Mouse (Mus musculus) lung, adult 2 months (tissue): ENCODE results near the gene Rab21. TPM values are rescaled to one million over a fixed set of nuclear protein-coding genes. Genes with fewer than 3 reads are reported as not detected.

Experiments used
- DNase-seq: peaks from one replicate; pipeline ENCODE4 v3.0.0; 2022
- H3K4me1 ChIP-seq: fragments of 200-500 bp; 2 replicates; pipeline ENCODE4 v1.6.1; 2011; ENCODE audit warnings: low read length; ENCODE audit not compliant: control insufficient read depth, insufficient read depth
- H3K4me3 ChIP-seq: fragments of 200-500 bp; replicated peaks from 2 replicates; pipeline ENCODE3; 2011; ENCODE audit warnings: low read depth, mild to moderate bottlenecking, control low read depth, low read length; ENCODE audit errors: extremely low read depth
- CTCF ChIP-seq: fragments of 200-500 bp; IDR thresholded peaks from 2 replicates; pipeline ENCODE4 v1.5.1; 2011; ENCODE audit warnings: mild to moderate bottlenecking, low read length, control low read depth; ENCODE audit not compliant: insufficient read depth
- POLR2A ChIP-seq: fragments of 200-500 bp; IDR thresholded peaks from 2 replicates; pipeline ENCODE4 v1.6.1; 2011; ENCODE audit warnings: low read depth, mild to moderate bottlenecking, control low read depth, low read length, borderline replicate concordance; ENCODE audit errors: extremely low read depth
- WGBS: fragments of 180-500 bp; shearing (Covaris S2); methylation state at CpG from one replicate; pipeline ENCODE4 v1.1.7; 2018; 5-methylcytosine and 5-hydroxymethylcytosine counted together
- polyA plus RNA-seq: library from polyadenylated mRNA; depleted of rRNA; stranded (reverse); fragments of >200 nt; gene quantifications from 2 replicates; pipeline ENCODE4 v1.2.3, GENCODE M21; 2012

Gene Rab21
- polyA plus RNA-seq, 1 experiment: 25.4 TPM

GRCm38 (mm10) chr10:115295162-115295561, 20.2 kb downstream of the Rab21 start:
- Histone ChIP-seq H3K4me1 (no peaks in the 10 kb centered on the region), H3K4me3 (no peak overlapping the region)
- DNase-seq: no peak
- TF ChIP-seq CTCF: no peak
- WGBS: 91% methylated on average over 3 of the region's 3 CpGs

- Histone ChIP-seq H3K4me1 (no peaks in the 10 kb centered on the region), H3K4me3 (no peak overlapping the region)
- no peak for DNase-seq
- TF ChIP-seq POLR2A (no peak), CTCF (no peak)
- 93% methylated on average over 7 of the region's 7 CpGs for WGBS
These were observed 20.7 kb downstream of the Rab21 start for GRCm38 (mm10) chr10:115294715-115295114.

GRCm38 (mm10) chr10:115293946-115294345, 21.4 kb downstream of the Rab21 start:
- no peaks in the 10 kb centered on the region for H3K4me1 ChIP-seq
- TF ChIP-seq POLR2A (no peak), CTCF (no peak)
- no peak for DNase-seq
- WGBS: 96% methylated on average over 7 of the region's 7 CpGs
- H3K4me3 ChIP-seq: no peak overlapping the region

GRCm38 (mm10) chr10:115290671-115291070, 24.7 kb downstream of the Rab21 start:
- TF ChIP-seq CTCF: no peak
- no peak for TF ChIP-seq POLR2A
- Histone ChIP-seq H3K4me1 (no peaks in the 10 kb centered on the region), H3K4me3 (no peak overlapping the region)
- WGBS: 92% methylated on average over 9 of the region's 9 CpGs
- no peak for DNase-seq

GRCm38 (mm10) chr10:115288856-115289255, 26.5 kb downstream of the Rab21 start:
- H3K4me1 ChIP-seq: no peaks in the 10 kb centered on the region
- no peak for DNase-seq
- 81% methylated on average over 8 of the region's 8 CpGs for WGBS

GRCm38 (mm10) chr10:115284170-115284569, 31.2 kb downstream of the Rab21 start:
- no peak for DNase-seq
- no peak overlapping the region for H3K4me3 ChIP-seq
- H3K4me1 ChIP-seq: no peaks in the 10 kb centered on the region
- WGBS: 56% methylated on average over 10 of the region's 10 CpGs
- TF ChIP-seq CTCF: no peak
- TF ChIP-seq POLR2A: no peak

More at GRCm38 (mm10) chr10:115288856-115289255, 26.5 kb downstream of the Rab21 start:
- H3K4me3 ChIP-seq: no peak overlapping the region
- TF ChIP-seq CTCF (no peak), POLR2A (no peak)

- DNase-seq: no peak
- WGBS: 78% methylated on average over 10 of the region's 10 CpGs
- TF ChIP-seq POLR2A (no peak), CTCF (no peak)
- H3K4me1 ChIP-seq: no peaks in the 10 kb centered on the region
- H3K4me3 ChIP-seq: no peak overlapping the region
These were observed 34.0 kb downstream of the Rab21 start for GRCm38 (mm10) chr10:115281381-115281780.

GRCm38 (mm10) chr10:115271649-115272048, 43.7 kb downstream of the Rab21 start:
- Histone ChIP-seq H3K4me3 (no peak overlapping the region), H3K4me1 (no peaks in the 10 kb centered on the region)
- WGBS: 54% methylated on average over 5 of the region's 5 CpGs
- DNase-seq: no peak
- TF ChIP-seq CTCF: no peak
- no peak for TF ChIP-seq POLR2A

- H3K4me3 ChIP-seq: no peak overlapping the region
- no peaks in the 10 kb centered on the region for H3K4me1 ChIP-seq
- DNase-seq: no peak
- TF ChIP-seq POLR2A: no peak
- no peak for TF ChIP-seq CTCF
- WGBS: 82% methylated on average over 12 of the region's 12 CpGs
These were observed 44.6 kb downstream of the Rab21 start for GRCm38 (mm10) chr10:115270612-115271390.

- 53% methylated on average over 5 of the region's 5 CpGs for WGBS
- no peak for TF ChIP-seq POLR2A
- Histone ChIP-seq H3K4me3 (no peak overlapping the region), H3K4me1 (peaks cover 2% of the 10 kb centered on the region; the same call in 1 of the 2 replicates)
- DNase-seq: no peak
These were observed 52.4 kb downstream of the Rab21 start for GRCm38 (mm10) chr10:115262926-115263562.

GRCm38 (mm10) chr10:115262261-115262660, 53.1 kb downstream of the Rab21 start:
- Histone ChIP-seq H3K4me1 (peaks cover 2% of the 10 kb centered on the region; the same call in 1 of the 2 replicates), H3K4me3 (no peak overlapping the region)
- WGBS: 59% methylated on average over 2 of the region's 2 CpGs
- no peak for TF ChIP-seq POLR2A
- TF ChIP-seq CTCF: no peak
- no peak for DNase-seq
